Mouse (Mus musculus): ENCODE data around the gene Rabl6.
"Not testable (repeated sequence)": the region's sequence is repeated elsewhere in the genome, so short reads cannot be mapped to it uniquely, and the experiment has no call there.

The Rabl6 gene

GRCm38 (mm10) chr2:25574136-25574535 lies 34.2 kb downstream of the Rabl6 start:
- peak in 1 of 2 experiments; percentile 50 for DNase-seq

GRCm38 (mm10) chr2:25573068-25573467 lies 35.3 kb downstream of the Rabl6 start:
- DNase-seq, result no peak

DNA sequence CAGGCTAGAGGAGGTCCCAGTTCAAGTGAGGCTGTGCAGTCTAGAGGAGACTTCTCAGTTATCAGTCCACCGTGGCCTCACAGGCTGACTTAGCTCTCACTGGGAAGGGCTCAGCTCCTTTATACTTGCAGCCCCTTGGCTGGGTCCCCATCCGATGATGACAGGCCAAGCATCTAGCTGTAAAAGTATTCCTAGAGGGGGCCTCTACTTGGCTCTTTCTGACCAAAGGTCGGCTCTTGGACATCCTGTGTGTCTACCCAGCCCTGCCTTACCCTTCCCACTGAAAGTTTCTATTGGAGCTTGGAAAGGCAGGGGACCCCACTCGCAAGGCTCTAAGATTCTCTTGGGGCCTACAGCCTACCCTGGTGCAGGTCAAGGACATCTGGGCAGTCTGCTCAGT lies 37.1 kb downstream of the Rabl6 start:
- no peak for DNase-seq

DNA sequence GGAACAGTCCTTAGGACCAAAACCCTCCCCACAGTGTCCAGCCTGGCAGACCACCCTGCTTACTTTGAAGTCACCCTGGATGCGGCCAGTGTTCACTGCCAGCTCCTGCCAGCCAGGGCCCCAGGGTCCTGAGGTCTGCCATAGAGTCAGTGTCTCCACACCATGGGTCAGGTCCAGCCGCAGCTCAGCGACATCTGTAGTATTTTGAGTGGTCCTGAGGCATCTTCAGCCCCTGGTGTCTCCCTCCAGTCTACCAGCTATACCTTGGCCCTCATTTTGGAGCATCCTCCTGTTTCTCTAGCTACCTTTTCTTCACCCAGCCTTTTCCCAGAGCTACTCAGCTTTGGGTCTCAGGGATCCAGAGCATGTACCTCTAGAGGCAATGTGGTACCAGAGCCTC lies 39.0 kb downstream of the Rabl6 start:
- no peak for DNase-seq

DNA sequence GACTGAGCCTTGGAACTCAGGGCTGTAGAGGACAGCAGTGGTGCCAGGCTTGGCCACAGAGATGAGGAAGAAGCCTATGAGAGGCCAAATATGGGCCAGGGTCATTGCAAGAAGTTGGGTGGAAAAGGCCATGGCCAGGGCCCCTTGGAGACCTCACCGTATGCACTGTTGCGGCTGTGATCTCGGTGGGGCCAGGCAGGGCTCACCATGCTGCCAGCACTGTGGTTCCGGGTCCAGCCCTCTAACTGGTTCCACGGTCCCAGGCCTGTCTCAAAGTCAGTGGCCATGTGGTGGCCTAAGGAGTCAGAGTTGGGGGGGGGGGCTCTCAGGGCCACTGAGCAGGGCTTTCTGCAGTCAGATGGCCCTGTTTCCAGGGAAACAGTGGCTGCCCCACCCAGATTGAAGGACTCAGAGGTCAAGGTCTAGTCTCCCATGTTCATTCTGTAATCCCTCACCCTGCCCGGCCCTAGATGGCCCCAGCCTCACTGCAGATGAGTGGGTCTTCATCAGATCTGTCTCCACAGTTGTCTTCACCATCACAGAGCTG lies 39.8 kb downstream of the Rabl6 start:
- DNase-seq, result no peak

- peak in 1 of 2 experiments; percentile 18 for DNase-seq
Measured at GRCm38 (mm10) chr2:25566558-25566957, 41.8 kb downstream of the Rabl6 start.

DNA sequence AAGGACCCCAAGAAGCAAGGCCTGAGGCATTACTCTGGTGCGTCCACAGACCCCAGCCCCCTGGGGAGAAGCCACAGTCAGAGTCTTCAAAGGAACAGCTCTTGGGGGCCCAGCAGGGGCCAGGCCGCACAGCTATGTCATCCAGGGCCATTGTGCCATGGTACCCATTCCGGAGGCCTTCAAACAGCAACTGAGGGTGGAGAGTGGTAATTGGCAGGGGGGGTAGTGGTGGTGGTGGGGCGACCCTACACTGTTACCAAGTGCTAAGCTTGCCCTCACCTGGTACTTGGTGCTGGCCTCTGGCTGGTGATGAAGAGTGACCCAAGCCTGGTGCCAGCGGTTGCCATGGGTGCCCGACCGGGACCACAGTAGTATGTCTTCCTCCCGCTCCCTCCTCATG lies 42.6 kb downstream of the Rabl6 start:
- DNase-seq, result peak in 1 of 2 experiments; percentile 17

DNA sequence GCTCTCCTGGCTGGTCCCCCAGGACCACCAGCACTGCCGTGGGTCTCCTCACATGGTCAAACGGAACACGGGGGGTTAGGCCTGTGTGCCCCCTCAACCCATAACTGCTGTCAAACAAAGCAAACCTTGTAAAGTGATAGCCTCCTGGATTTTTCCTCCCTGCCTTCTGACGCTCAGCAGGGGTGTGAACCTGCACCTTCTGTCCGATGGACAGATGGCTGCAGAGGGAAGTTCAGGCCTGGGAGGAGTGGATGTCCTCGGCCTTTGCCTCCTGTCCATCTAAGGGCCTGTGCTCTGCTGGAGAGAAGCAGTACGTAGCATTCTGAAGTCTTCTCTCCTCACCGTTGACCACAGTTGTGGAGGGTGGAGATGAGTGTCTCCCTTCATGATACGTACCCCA lies 46.4 kb downstream of the Rabl6 start:
- DNase-seq, result peak; percentile 82 to 84

DNA sequence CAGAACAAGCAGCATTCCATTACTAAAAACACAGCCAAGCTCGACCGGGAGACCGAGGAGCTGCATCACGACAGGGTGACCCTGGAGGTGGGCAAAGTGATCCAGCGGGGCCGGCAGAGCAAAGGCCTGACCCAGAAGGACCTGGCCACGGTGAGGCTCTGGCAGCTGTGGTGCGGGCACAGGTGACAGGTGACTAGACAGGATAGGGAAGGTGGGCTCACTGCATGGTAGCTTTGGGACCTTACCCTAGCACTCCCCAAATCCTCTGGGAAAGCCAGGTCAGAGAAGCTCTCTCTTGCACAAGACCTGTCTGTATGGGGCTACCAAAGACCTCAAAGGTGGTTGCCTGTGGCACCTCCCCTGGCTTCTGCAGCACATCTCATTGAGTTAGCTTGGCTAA lies 47.8 kb downstream of the Rabl6 start:
- DNase-seq, result peak in 1 of 2 experiments; percentile 28

GRCm38 (mm10) chr2:25558774-25559173 lies 49.5 kb downstream of the Rabl6 start:
- no peak for DNase-seq

DNA sequence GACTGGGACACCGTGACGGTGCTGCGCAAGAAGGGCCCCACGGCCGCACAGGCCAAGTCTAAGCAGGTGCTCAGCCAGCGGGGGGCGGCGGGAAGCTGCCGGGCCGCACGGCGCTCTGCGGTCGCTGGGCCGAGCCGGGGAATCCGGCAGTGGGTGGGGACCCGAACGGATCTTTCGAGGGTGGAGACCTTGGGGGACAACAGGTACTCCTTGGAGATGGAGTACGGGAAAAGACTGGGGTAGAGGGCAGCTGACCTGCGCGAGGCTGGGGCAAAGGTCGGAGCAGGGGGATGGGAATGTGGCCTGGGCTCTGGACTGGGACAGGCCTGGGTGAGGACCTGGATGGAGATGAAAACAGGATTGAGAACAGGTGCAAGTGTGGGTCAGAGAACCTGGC lies 50.4 kb downstream of the Rabl6 start:
- DNase-seq, result no peak

- DNase-seq, result peak; percentile 95 to 96
Measured at GRCm38 (mm10) chr2:25557221-25557963, 50.9 kb downstream of the Rabl6 start, which contains the start of gene Edf1. Edf1 (plus strand) TSS chr2:25557847.

DNA sequence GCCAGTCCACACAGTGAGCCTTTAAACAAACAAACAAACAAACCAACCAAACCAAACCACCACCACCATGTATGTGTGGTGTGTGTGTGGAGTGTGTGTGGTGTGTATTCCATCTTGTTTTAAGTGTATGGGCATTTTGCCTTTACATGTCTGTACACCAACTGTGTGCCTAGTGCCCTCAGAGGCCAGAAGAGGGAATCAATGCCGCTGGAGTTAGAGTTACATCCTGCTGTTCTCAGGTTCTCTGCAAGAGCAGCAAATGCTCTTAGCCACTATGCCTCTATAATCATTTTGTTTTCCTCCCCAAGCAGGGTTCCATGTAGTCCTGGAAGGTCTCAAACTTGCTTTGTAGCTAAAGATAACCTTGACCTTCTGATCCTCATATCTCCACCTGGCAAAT lies 52.0 kb downstream of the Rabl6 start:
- no peak for DNase-seq

- not testable (repeated sequence) for DNase-seq
Measured at GRCm38 (mm10) chr2:25555479-25555878, 52.8 kb downstream of the Rabl6 start.

DNA sequence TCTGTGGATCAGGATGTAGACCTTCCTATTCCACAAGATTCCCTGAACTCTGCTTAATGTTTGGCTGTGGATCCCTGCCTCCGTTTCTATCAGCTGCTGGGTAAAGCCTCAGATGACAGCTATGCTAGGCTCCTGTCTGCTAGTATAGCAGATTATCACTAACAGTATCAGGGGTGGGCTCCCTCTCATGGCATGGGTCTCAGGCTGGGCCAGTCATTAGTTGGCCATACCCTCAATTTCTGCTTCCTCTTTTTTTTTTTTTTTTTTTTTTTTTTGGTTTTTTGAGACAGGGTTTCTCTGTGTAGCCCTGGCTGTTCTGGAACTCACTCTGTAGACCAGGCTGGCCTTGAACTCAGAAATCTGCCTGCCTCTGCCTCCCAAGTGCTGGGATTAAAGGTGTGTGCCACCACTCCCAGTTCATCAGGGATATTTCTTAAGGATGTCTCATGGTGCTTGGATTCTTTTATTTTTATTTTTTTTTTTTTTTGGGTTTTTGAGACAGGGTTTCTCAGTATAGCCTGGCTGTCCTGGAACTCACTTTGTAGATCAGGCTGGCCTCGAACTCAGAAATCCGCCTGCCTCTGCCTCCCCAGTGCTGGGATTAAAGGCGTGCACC lies 55.0 kb downstream of the Rabl6 start:
- DNase-seq, result not testable (repeated sequence)

DNA sequence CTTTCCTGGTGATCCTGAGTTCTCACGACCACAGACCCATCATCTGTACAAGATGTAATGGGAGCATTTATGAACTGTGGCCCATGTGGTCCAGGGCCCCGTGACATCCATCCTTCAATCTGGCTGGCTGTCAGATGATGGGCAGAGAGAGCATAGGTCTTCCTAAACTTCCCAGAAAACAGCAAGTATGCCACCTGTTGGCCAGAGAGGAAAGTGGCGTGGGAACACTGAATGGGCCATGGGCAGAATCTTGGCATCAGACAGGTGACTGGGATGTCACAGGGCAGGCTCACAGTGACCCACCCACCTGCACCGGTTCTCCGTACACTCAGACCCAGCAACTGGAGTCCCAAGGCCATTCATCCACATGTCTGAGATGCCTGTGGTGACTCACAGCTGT lies 57.1 kb downstream of the Rabl6 start:
- peak; percentile 68 to 74 for DNase-seq

- no peak for DNase-seq
Measured at GRCm38 (mm10) chr2:25549021-25549991, 59.0 kb downstream of the Rabl6 start.

DNA sequence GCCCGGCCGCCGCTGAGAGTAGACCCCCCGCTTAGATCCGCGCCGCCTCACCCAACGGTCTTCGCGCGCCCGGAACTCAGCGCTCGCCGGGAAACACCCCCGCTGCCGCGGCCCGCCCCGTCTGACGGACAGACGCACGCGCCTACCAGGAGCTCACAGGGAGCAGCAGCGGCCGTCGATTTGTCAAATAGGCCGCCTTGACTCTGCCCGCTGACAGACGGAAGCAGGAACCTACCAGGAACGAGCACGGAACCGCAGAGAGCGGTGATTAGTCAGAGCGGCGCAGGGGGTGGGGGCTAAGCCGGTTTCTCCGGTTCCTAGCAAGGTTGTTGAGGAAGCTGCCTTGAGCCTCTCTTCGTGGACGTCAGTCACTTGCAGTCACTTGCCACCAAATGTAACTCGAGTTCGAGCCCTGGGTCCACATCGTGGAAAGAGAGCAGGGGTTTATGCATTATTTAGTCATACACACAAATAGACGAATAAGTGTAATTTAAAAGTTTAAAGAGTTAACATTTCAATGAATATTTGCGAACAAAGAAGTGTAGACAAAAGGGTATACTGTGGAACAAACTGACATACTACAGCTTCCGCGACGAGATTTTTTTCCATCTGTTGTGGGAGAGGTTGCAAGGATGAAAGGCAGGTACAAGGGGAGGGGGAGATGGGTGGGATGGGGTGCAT lies 61.4 kb downstream of the Rabl6 start, which contains the start of gene Traf2:
Gene Traf2 (minus strand): TSS at position 130 of the 681 bp plus-strand sequence.
- DNase-seq, result peak; percentile 97 to 100

DNA sequence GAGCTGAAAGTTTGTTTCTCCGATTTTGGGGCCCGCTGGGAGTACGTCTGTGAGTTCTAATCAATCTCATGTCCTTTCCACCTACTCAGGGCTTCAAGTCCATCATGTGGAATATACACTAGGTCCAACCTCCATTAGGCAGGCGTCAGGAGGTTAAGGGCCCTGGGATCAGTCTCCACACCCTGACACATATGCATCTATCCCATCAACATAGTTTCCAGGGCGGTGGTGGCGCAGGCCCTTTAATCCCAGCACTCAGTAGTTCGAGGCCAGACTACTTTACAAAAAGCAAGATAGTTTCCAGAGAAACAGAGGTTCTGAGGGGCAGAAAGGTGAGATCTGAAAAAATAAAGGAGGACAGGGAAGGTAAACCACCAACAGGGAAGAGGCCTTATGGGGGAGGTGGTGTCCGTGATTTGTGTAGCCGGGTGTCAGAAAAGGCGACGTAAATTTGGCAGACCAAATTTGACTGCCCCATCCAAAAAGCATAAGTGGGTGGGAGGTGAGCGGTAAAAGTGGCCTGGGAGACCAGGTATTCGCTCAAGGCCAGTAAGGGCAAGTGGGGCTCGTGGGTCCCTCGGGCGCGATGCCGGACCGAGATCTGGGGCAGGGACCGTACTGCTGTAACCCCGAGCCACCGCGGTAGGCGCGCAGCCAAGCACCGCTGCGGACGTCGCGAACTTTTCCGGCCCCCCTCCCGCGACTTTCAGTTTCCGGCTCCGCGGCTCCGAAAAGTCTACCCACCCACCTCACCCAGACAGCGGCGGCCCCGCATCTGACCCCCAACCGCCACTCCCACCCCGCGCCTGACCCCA lies 62.1 kb downstream of the Rabl6 start:
- no peak for DNase-seq

GRCm38 (mm10) chr2:25541644-25542367 lies 66.5 kb downstream of the Rabl6 start:
- DNase-seq, result no peak

- DNase-seq, result no peak
Measured at GRCm38 (mm10) chr2:25540541-25540948, 67.8 kb downstream of the Rabl6 start.
